Mouse (Mus musculus): ENCODE data around the gene Smg1.
"Not testable (repeated sequence)": the region's sequence is repeated elsewhere in the genome, so short reads cannot be mapped to it uniquely, and the experiment has no call there.

The Smg1 gene

DNA sequence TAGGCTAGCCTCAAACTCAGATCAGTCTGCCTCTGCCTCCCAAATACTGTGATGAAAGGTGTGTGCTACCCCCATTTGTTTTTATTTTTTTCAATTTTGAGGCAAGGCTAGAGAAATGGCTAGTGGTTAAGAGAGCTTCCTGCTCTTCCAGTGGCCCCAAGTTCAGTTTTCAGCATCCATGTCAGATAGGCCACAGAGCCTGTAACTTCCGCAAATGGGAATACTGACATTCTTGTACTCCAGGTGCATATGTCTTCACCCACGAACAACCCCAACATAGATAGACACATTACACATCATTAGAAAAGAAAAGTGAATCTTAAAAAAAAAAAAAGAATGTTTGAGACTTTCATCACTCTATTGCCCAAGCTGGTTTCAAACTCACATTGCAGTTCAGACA lies 6.1 kb upstream of the Smg1 start:
- no peak for DNase-seq (ENCODE audit: low spot score)

GRCm38 (mm10) chr7:118248069-118248468 lies 4.6 kb upstream of the Smg1 start:
- DNase-seq (ENCODE audit: low spot score), result no peak

- no peak for DNase-seq (ENCODE audit: low spot score)
Measured at GRCm38 (mm10) chr7:118245260-118245659, 1.8 kb upstream of the Smg1 start.

GRCm38 (mm10) chr7:118242911-118243412 lies 508 bp downstream of the Smg1 start:
- peak; percentile 66 for DNase-seq (ENCODE audit: low spot score)

- no peak for DNase-seq (ENCODE audit: low spot score)
Measured at GRCm38 (mm10) chr7:118242309-118242708, 1.2 kb downstream of the Smg1 start.

DNA sequence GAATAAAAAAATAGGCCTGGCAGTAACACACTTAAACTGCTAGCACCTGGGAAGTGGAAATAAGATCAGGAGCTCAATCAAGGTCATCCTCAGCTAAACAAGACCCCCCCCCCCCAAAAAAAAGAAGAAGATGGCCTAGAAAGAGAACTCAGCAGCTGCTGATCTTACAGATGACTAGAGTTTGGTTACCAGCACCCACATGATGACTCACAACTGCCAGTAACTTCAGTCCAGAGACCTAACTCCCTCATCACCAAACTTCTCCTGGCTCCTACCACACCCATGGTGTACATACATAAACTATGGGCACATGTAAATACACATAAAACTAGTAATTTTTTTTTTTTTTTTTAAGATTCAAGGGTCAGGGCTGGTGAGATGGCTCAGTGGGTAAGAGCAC lies 3.1 kb downstream of the Smg1 start:
- no peak for DNase-seq (ENCODE audit: low spot score)

- DNase-seq (ENCODE audit: low spot score), result no peak
Measured at GRCm38 (mm10) chr7:118239996-118240395, 3.5 kb downstream of the Smg1 start.

GRCm38 (mm10) chr7:118236949-118237348 lies 6.5 kb downstream of the Smg1 start:
- no peak for DNase-seq (ENCODE audit: low spot score)

- no peak for DNase-seq (ENCODE audit: low spot score)
Measured at GRCm38 (mm10) chr7:118234236-118234635, 9.2 kb downstream of the Smg1 start.

GRCm38 (mm10) chr7:118232613-118233012 lies 10.9 kb downstream of the Smg1 start:
- no peak for DNase-seq (ENCODE audit: low spot score)

- DNase-seq (ENCODE audit: low spot score), result no peak
Measured at GRCm38 (mm10) chr7:118219777-118220176, 23.7 kb downstream of the Smg1 start.

DNA sequence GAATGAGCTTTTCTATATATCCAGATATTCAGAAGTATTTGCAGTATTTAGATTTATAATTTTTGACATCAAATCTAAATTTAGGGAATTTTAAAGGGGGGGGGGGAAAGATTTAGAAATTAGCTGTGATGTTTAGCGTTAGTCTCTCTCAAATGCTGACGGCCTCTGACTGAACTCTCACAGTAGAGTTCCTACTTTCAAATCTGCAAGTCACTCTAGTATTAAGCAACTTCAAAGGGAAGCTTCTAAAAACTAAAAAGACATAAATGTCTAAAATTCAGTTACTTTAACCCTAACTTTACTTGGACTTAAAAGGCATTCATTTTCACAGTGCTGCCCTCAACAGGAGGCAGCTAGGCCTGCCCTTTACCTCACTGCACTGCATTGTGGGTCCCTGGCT lies 37.1 kb downstream of the Smg1 start:
- DNase-seq (ENCODE audit: low spot score), result no peak

GRCm38 (mm10) chr7:118195756-118196155 lies 47.7 kb downstream of the Smg1 start:
- DNase-seq (ENCODE audit: low spot score), result no peak

GRCm38 (mm10) chr7:118185878-118186277 lies 57.6 kb downstream of the Smg1 start:
- DNase-seq (ENCODE audit: low spot score), result no peak

DNA sequence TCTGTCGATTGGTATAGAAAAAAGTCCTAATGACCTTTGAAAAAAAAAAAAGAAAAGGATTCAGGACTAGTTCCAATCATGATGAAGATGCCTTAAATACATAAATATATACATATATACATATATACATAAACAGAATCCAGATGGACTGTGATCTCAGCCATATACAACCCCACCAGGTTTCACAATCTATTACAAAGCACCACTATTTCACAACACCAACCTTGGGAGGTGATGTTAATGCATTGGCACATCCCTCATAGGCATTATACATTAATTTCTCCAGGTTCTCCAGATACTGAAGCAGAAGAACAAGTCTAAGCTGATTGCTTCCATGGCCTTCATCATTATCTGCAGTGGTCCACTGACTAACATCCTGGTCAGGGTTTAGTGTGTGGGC lies 58.9 kb downstream of the Smg1 start:
- no peak for DNase-seq (ENCODE audit: low spot score)

DNA sequence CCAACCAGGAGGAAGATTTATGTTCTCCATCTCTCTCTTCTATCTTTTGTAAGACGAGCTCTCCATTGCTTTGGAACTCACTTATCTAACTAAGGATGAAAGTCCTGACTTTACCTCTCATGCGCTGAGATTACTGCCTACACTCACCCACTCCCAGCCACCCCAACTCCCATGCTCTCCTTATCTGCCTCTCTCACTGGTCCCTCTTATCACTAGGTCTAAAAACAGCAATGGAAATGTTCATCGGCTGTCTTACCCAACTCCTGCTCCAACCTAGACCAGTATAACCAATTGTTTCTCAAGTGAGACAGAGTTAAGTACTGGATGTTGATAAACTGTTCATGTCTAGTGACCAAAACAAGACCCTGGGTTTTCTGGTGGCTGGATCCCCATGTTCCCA lies 62.3 kb downstream of the Smg1 start:
- no peak for DNase-seq (ENCODE audit: low spot score)

- DNase-seq (ENCODE audit: low spot score), result no peak
Measured at GRCm38 (mm10) chr7:118179782-118180181, 63.7 kb downstream of the Smg1 start.

DNA sequence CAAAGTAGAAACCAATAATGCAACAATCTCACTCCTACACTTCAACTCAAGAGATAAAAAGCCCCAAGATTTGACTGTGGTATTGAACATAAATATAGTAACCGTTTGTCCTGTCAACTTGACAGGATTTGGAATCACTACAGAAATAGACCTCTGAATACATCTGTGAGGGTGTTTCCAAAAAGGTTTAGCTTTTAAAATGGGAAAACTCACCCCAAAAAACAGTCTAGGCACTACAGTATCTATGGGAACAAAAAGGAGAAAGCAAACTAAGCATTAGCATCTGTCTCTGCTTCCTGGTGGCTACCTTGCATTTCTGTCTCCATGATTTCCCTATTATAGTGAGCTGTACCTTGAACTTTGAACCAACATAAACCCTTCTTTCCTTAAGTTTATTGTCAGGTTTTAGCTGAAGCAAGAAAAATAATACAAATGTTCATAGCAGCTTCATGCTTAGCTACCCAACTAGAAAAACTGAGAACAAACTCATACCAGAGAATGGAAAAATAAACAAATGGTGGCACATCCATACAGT lies 67.6 kb downstream of the Smg1 start:
- no peak for DNase-seq (ENCODE audit: low spot score)

- DNase-seq (ENCODE audit: low spot score), result not testable (repeated sequence)
Measured at GRCm38 (mm10) chr7:118170125-118170524, 73.3 kb downstream of the Smg1 start.

DNA sequence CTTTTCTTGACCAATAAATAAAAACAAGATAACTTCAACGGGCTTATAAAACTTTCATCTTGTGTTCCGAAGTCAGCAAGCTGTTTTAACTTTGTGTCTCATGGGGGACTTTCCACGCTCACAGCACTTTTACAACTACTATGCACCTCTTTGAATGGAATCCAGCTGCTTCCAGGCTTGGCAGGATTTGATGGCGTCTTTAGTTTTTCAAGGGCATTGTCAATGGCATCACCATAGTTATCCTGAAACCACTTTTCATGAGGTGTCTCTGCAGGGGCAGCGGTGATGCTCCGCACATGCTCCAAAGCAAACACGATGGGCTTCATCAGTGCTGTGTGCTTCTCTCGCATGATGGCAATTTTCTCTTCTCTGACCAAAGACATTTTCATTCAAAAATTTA lies 80.5 kb downstream of the Smg1 start:
- DNase-seq (ENCODE audit: low spot score), result no peak

DNA sequence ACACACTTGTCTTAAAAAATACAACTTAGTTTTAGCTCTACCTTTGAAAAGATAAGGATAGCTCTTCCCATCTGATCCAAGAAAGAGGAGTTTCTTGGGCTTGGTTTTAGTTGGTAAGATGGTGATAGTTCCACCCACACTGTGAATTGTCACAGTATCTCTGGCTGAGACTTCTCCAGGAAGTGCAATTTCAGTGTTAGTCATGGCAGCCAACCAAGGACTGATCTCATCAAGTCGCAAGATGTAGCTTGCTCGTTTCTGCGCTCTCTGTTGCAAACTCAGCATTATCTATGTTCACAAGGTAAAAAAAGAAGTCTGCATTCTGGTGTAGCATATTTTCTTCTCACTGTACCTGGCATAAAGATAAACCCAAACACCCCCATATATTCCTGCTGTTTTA lies 83.3 kb downstream of the Smg1 start:
- no peak for DNase-seq (ENCODE audit: low spot score)

DNA sequence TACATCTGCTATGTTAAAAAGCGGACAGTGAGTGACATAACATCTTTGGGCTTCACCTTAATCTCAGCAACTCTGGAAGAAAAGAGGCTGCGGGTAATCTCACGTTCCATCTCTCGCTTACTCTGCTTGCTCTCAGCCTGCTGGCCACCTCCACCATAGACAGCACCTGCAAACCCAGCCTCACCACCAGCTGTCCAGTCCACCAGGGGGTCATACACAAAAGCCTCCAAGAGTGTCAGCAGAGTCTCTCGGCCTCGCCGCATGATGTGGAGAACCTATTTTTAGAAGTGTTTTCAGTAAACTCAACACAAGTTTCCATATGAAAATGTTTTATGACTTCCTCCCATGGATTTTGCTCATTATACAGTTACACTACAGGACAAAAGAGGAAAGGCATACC lies 87.0 kb downstream of the Smg1 start:
- no peak for DNase-seq (ENCODE audit: low spot score)

GRCm38 (mm10) chr7:118154150-118154549 lies 89.3 kb downstream of the Smg1 start:
- DNase-seq (ENCODE audit: low spot score), result no peak

DNA sequence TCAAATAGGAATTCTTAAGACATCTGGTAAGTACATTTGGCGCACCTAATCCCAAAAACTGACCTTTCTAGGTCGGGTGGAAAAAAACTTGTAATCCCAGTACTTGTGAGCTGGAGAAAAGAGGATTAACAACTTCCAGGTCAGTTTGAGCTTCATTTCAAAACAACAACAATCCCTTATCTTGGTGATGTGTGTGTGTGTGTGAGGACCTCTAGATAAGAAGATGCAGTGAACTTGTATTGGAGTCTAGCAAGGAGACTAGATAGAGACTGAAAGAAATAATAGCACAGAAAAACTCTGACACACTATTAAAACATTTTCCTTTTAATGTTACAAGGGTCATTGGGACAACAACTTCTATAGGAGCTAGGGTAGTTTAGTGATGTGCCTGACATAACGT lies 99.9 kb downstream of the Smg1 start:
- DNase-seq (ENCODE audit: low spot score), result no peak

DNA sequence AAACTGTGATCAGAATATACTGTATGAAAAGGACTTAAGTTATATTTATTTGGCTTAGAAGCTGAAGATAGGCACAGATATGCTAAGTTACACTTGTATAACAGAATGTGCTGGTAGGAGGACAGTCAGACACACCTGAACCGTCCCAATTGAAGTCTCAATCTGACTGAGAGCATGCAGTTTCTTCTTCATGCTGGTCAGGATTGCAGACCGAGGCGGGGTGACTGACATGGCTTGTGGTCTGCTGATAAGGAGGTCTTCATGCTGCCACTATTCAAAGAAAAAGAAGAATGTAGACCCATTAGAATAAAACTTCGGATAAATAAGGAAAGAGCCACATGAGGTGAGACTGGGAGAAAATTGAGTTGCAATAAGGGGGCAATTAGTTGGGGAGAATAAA lies 100.3 kb downstream of the Smg1 start:
- DNase-seq (ENCODE audit: low spot score), result no peak
